Mouse (Mus musculus) cerebellum, postnatal 14 days (tissue): Measurements from ENCODE around the gene Rabep1.
"Not testable (repeated sequence)": the region's sequence is repeated elsewhere in the genome, so short reads cannot be mapped to it uniquely, and the experiment has no call there.

Experiments used
- DNase-seq, 2 experiments: peaks; one replicate each; pipeline ENCODE4 v3.0.0; 2021; ENCODE audit warnings: mixed read lengths in 2 of 2

Gene Rabep1

DNA sequence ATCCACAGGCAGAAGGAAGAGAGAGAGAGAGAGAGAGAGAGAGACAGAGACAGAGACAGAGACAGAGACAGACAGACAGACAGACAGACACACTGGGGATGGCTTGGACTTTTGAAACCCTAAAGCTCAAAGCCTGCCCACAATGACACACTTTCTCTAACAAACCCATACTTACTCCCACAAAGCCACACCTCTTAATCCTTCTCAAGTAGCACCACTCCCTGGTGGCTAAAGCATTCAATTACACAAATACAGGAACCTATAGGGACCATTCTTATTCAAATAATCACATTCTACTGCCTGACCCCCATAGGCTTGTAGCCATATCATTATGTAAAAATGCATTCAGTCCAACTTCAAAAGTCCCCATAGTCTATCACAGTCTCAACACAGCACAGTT lies 11.2 kb upstream of the Rabep1 start:
- no peak for DNase-seq

DNA sequence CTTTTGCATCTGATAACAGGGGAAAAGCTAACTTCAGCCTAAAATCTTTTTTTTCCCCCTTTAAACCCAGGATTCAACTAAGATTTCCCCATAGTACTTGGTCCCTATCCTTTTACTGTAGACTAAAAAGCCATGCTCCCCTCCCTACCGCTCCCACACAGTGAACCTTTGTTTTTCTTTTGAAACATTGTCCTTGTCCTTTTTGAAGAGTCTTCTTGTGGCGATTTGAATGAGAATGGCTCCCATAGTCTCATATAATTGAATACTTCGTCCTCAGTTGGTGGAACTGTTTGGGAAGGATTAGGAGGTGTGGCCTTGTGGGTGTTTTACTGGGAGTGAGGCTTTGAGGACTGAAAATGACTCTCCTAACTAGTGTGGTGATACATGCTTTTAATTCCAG lies 10.7 kb upstream of the Rabep1 start:
- no peak for DNase-seq

DNA sequence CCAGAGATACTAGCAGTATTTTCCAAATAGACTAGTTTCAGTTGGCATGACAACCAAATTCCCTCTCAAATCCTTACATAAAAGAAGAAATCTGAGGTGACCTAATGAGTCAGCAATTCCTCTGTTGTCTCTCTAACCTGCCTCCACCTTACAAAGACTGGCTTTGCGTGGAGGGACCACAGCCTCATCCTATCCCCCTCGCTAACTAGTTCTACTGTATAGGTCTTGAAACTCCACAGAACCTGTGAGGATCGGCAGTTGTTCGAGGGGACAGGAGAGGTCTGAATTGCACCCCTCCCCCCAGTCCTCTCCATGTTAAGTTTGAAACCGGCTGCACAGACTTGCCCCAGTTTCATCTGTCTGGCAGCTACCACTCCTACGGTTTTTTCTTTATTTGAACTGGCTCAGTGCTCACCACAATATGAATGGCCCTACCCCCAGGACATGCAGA lies 9.2 kb upstream of the Rabep1 start:
- no peak for DNase-seq

DNA sequence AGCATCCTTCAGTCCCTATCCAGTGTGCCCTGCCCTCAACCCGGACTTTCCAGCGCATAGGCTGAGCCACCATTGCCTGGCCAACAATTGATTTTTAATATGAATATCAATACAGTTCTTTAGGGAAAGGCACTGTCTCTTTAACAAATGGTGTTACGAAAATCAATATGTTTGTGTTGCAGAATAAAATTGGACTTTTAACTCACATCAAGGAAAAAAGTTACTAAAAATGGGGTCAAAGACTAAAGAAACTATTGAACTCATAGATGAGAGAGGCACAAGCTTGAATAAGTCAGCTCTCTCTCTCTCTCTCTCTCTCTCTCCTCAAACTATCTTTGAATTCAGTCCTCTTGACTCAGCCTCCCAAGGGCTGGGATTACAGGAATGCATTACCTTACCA lies 7.5 kb upstream of the Rabep1 start:
- DNase-seq, result no peak

DNA sequence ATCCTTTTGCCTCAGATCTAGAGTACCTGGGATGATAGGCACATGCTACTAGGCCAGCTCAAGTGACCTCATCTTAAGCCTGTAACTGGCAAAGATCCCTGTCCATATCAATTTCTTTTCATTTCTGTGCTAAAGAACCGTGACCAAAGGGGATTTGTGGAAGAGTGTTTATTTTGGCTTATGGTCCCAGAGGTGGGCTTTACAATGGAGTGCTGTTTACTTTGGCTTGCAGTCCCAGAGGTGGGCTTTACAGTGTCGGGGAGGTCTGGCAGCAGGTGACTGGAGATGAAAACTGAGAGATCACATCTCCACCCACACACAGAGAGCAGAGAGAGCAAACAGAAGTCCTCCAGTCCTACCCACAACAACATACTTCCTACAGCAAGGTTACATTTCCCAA lies 6.0 kb upstream of the Rabep1 start:
- DNase-seq, result no peak

DNA sequence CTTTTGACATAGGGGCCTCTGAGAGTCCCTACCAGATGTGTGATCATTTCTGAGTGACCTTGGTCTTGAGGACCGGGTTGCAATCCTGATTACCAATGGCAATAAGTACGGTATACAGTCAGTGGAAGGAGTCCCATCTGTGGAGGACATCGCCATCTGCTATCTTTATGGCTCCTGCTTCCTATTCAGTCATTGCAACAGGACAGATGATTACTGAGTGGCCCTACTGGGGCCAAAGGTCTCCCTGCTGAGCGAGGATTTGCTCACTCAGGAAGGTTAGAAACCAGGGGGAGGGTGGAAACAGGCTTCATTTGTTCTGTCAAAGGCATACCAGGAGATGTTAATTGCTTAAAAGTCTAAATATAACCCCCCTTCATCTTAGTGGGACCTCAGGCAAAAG lies 1.6 kb upstream of the Rabep1 start:
- no peak for DNase-seq

DNA sequence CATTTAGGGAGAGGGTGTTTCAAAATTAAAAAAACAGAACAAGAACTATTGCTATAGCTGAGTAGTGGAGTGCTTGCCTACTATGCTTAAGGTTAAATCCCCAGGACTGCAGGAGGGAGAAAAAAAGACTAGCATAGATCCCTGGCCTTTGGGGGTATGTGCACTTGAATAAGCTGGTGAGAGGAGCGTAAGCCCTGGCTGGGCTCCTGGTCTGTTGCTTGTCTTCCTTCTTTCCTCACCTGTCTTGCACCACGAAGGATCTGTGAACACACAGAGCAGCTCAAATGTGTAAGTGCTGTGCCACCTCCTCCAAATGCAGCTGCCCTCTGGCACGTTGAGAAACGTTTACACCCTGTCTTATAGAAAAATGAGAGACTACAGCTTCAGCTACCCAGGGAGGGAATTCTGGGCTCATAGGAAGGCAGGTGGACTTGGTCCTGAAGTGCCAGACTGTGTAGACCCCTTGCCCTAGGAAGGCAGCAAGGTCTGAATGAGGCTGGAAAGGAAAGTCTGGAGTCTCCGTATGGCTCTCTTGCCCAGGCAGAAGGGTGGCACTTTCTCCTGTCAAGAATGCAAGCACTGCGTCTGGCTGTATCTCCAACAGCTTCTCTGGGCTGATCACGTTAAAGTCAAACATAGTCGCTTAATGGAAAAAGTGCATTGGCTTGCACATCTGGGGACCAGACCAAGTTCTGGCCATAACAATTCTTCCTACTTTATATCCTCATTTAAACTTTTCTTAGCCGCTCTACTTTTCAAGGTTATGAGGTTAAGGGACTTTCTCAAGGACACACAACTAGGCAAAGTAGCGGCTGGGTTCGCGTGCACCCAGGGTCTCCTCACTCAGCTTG lies 652 bp upstream of the Rabep1 start:
- no peak for DNase-seq

DNA sequence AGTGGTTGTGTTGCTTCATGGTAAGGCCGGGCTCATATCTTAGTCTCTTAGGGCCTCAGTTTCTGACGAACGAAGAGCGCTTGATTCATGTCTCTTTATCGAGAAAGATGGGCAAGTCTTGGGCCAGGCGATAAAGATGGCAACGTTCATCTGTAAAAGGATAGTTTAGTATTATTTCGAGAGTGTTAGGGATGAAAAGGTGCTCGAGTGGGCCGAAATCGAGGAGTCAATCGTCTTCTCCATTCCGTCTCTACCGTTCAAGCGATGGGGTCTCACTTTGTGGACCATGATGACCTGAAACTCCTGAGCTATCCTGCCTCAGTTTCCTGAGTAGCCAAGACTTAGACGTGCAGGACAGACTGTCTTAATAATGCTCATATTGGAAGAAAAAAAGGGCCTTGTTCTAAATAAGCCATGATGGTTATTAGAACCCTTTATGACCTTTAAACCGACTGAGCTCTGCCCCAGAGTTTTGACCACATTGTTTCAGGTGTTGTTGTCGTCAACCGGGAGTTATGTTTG lies 940 bp downstream of the Rabep1 start:
- no peak for DNase-seq

DNA sequence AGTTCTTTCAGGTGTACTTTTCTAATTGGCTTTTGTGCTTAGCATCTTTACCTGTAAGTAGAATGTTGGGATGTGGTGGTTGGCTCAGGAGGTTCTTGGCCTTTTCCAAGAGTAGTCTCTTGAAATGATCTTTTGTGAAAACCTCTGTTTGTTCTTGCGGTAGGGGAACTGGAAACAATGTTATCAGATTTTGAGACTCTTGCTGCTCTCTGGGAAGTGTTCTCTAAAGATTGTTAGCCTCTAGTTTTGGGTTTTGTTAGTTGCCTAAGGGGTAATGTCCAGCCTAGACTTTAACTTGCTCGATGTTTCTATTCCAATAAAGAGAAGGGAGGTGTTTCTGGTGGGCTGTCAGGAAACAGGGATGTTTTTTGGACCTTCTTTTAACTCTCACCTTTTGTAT lies 1.5 kb downstream of the Rabep1 start:
- no peak for DNase-seq

DNA sequence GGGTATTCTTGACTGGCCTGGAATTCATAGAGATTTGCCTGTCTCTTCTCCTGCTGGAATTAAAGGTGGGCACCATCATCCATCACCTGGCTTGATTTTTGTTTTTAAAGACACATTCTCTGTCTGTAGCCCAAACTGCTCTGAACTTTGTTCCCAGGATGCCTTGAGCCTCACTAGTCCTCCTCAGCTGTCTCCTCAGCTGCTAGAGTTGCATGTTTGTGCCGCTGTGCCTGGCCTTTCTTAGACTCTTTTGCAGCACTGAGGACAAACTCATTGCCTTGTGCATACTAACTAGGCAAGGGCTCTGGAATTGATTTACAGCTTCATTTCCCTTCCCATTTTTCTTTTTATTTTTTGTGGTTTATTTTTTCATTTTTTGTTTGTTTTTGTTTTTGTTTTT lies 15.8 kb downstream of the Rabep1 start:
- no peak for DNase-seq

DNA sequence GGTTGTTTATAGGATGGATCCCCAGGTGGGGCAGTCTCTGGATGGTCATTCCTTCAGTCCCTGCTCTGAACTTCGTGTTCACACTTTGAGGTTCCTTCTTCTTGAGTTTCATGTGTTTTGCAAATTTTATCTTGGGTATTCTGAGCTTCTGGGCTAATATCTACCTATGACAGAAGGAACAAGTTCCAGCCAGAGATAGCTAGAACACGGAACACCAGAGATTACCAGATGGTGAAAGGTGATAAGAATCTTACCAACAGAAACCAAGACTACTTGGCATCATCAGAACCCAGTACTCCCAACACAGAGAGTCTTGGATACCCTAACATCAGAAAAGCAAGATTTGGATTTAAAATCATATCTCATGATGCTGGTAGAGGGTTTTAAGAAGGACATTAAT lies 18.6 kb downstream of the Rabep1 start:
- not testable (repeated sequence) for DNase-seq

DNA sequence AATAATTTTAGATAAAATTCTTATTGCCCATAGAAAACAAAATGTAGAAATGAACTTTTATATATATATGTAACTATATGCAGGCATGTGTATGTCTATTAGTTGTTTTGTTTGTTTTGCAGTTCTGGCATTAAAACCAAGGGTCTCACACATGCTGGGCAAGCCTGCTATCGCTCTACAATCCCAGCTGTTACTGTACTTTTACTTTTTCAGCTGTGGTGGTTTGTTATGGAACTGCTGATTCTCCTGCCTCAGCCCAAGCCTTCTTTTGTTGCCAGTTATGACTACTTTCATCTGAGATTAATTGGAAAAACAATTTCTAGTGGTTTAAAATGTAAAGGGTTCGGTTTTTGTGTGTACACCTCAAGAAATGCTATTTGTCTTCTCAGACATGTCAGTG lies 20.6 kb downstream of the Rabep1 start:
- DNase-seq, result no peak

DNA sequence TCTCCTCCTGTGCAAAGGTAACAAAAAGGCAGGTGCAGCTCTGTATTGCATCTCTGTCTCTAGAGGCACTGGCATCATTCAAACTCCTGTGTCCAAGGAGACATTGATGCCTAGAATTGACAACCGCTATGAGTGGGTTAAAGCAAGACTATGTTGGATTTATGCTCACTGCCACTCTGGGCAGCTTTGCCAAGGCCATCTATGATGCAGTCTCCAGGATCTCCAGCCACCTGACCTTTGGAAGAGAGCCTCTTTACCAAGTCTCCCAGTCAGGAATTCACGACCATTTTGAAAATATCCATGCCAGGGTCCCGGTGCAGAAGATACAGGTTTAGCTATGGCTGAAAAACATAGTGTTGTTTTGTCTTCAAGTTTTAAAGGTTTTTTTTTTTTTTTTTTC lies 24.7 kb downstream of the Rabep1 start:
- no peak for DNase-seq

DNA sequence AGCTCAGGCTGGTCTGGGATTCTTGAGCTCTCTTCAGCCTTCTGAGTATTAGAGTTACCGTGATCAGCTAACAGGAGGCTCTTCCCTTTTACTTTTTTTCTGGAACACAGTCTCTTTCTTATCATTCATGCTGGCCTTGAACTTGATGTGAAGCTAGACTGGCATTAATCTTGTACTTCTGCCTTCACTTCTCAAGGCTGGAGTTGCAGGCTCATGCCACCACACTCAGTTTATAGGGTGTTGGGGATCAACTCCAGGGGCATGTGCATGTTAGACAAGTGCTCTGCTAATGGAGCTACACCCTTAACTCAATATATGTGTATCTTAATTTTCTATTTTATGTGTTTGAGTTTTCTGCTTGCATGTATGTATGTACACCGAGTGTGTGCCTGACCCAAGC lies 25.2 kb downstream of the Rabep1 start:
- no peak for DNase-seq

DNA sequence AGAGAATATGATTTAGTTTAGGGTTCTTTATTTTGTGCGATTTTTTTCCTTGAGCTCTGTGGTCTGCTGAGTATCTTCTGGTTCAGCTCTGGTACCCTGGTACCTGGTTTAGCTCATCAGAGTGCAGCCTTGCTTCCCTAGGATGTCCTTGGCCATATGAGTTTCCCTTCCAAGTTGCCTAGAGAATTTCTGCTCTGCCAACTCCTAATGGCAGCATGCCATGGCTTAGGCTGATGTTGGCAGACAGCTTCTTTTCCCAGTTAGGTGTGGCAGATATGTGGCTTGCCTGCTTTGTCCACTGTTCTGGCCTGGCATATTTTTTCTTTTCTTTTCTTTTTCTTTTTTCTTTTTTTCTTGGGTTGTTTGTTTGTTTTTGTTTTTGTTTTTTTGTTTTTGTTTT lies 25.8 kb downstream of the Rabep1 start:
- peak; percentile 76 to 86 for DNase-seq

DNA sequence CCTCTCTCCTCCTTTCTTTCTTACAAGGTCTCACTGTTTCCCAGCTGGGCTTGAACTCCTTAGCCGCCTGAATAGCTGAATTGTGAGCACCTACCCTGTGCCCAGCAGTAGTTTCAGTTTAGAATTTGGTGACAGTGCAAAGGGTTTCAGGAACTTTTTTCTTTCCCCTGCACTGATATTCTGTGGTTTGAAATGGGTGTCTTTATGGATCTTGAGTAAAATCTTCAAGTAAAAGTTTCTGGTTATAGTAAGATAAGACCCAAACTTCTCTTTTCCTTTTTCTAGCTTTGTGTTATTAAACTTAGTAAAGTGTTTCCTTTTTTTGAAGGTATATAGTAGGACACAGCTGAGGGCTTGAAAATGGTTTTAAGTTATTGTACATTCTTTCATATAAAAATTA lies 26.5 kb downstream of the Rabep1 start:
- DNase-seq, result no peak

DNA sequence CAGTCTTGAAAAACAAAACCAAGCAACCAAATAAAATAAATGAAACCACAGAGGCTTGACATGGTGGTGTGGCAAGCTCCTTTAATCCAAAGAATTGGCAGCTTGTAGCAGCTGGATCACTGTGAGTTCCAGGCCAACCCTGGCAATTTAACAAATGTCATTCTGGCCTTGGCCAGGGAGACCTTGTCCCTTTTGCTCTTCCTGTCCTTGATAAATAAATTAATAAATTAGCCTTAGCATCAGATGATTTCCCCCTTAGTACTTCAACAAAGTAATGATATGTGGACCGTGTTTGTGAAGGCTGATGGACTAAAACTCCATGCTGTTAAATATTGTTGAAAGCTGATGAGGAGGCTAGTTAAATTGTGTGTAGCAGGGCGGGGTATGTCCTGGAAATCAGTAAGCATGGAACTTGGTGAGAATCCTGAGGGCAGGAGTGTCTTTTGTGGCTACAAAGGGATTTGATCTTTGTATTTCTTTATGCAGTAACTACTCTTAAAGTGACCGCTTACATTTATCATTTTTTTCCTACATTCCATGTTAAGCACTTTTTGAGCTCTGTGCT lies 27.3 kb downstream of the Rabep1 start:
- peak; percentile 46 to 59 for DNase-seq

DNA sequence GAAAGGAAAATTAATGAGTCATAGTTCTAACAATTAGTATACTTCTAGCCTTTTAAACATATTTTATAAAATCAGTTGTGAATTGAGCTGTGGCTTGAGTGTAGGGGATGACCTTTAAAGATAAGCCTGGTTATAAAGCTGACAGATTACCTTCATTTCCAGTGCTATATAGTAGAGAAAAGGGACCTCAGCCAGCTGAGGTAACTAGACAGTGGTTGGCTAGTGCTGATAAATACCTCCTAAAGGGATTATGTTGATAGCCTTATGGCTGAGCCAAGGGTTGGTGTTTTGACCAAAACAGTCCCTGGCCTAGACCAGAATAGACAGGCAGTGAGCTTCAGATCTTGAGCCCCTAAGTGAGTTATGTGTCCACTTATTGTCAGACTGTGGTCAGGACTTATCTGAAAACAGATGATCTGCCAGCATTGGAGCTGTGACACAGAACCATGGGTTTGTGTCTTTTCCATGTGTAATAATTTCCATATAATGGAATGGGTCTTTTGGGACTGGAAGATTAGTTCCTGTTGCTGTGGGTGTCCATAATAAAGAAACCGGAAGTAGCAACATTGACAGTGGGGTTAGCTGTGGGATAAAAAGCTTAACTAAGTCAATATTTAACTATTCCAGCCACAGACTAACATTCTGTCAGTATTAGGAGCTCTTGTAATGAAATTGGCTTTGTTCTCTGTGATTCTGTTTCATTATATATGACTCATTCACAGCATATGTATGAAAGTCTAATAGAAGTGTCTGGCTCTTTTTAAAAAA lies 29.5 kb downstream of the Rabep1 start:
- DNase-seq, result no peak

DNA sequence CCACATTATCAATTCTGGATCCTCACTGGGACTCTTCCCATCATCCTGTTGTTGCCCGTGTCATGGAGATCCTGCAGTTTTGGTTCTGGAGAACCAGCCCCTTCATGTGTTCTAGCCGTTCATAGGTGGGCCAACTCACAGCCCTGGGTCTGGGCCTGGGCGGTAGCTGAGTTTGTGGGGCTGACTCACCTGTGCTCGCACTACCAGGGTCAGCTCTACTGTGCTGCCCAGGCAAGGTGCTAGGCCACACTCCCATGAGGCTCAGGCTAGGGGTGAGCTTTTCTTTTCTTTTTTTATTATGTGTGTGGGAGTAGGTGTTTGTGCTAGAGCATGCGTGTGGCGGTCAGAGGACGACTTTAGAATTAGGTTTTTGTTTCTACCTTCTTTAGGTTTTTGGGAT lies 33.1 kb downstream of the Rabep1 start:
- no peak for DNase-seq

DNA sequence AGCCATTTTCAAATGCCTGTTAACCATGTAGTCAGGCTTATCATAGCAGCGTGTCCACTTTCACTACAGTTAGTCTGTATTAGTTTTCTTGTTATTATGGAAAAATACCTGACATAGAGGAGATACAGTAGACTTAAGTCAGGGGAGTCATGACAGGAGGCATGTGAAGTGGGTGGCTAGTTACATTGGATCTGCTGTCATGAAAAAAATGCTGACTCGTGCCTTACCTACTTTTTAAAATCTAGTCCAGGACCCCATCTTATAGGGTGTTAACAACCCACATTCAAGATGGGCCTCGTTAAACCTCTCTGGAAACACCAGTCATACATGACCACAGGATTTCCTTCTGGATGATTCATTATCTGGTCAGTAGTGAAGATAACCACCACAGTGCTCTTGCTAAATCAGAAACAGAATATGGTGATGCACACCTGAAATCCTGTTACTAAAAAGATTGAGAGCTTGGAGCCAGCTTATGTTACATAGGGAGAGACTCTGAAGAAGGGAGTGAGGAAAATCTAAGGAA lies 38.4 kb downstream of the Rabep1 start:
- no peak for DNase-seq

DNA sequence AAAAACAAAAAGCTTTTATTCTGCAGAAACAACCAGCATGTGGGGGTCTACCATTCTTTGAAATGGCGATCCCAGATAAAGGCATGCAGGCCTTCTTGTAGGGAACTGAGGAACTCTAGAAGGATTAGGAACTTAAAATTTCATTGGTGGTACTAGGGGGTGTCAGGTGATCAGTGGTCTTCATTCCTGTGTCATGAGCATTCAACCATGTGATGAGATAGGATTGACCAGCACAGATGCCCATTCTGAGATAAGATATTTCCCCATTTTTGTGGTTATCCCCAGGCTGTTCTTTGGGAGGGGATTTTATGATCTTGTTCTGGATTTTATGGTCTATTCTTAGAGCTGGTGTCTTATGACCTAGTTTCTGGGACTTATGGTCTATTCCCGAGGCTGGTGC lies 46.1 kb downstream of the Rabep1 start:
- no peak for DNase-seq

DNA sequence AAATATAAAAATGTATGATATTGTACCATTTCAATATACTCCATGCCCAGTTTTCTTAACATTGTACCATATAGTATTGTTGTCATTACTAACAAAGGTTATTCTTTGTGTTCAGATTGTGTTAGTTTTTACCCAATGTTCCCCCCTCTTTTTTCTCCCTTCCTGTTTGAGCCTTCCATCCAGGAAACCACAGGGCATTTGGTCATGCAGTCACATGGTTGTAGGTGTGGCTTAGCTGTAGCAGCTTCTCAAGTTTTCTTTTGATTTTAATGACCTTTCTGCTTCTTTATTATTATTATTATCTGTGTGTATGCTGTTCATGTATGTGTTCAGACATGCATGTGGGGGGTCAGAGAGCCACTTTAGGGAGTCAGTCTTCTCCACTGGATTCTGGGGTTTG lies 47.0 kb downstream of the Rabep1 start:
- no peak for DNase-seq

DNA sequence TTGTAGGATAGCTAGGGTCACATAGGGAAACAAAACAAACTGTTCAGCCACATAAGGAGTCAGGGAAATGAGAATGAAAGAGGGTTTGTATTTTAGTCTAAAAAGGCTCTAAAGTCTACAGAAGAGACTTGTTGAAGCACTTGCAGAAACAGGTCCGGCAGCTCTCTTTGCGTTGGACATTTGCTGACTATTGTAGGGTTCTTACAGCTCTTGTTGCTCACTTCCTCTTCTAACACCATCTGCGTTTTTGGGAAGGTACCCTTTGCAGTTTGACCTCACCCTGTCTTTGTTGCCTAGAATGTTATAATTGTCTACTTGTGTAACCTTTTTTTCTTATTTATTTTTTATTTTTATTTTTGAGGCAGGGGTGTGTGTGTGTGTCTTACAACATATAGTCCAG lies 53.1 kb downstream of the Rabep1 start:
- no peak for DNase-seq

DNA sequence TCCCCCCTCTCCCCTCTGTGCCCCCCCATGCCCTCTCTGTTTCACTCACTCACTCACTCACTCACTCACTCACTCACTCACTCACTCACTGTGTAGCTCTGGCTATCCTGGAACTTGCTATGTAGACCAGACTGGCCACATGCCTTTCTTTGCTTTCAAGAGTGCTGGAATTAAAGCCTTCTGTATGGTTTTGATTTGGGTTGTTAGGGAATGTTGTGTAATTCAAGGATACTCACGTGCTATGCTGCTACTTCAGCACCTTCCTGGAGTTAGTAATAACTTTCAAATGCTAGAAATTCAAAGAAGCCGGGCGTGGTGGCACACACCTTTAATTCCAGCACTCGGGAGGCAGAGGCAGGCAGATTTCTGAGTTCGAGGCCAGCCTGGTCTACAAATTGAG lies 53.6 kb downstream of the Rabep1 start:
- not testable (repeated sequence) for DNase-seq
